Mouse (Mus musculus): ENCODE results near the gene Ccdc190. TPM values are rescaled to one million over a fixed set of nuclear protein-coding genes. Genes with fewer than 3 reads are reported as not detected.

Ccdc190 gene
- polyA plus RNA-seq, 1 experiment, result 8.5 TPM

DNA sequence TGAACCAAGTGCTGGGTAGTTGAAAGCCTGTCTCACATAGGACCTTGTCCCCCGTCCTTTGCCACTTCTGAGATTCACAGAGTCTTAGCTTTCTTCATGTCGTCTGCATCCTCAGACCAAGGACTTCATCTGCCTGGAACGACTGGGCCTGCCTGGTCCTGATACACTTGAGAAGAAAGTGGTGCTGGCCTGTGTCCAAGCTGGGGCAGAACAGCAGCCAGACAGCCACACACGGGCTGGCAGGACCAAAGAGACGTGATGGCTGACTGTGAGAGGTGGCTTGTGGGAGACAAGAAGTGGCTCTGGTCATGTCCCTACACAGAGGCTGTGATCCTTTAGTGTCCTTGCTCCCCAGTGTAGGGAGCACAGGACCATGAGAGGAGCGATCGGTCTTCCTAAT is 17.7 kb upstream of the Ccdc190 start:
- TF ChIP-seq CTCF (IDR thresholded peaks at IDR 0.05; ENCODE audit: borderline replicate concordance, extremely low read depth, insufficient read depth, insufficient read length) (no peak), POLR2A (IDR thresholded peaks at IDR 0.05; ENCODE audit: borderline replicate concordance, extremely low read depth, insufficient read depth, insufficient read length, poor library complexity, severe bottlenecking) (no peak)
- no peak for DNase-seq (ENCODE audit: low read depth)

- no peak for TF ChIP-seq POLR2A (IDR thresholded peaks at IDR 0.05; ENCODE audit: borderline replicate concordance, extremely low read depth, insufficient read depth, insufficient read length, poor library complexity, severe bottlenecking)
- TF ChIP-seq CTCF (IDR thresholded peaks at IDR 0.05; ENCODE audit: borderline replicate concordance, extremely low read depth, insufficient read depth, insufficient read length), result no peak
- no peak for DNase-seq (ENCODE audit: low read depth)
These were observed 16.9 kb upstream of the Ccdc190 start for GRCm38 (mm10) chr1:169911526-169911925.

DNA sequence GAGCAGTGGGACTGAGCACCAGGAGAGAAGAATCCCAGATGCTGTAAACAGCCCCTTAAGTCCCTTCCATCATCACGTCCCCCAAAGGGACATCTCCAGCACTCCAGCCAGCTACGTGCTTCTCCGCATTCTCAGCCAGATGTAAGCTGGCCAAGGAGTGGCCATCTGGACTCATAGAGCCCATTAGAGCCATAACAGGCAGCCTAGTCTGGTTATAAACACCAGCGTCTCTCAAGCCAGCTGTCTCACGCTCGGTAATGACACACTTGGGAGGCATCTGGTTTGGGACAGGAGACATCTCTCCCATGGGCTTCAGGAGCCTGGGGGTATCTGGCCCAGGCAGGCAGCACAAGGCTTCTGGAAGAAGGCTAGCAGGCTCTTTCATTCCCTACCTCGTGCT is 11.8 kb upstream of the Ccdc190 start:
- no peak for TF ChIP-seq CTCF (IDR thresholded peaks at IDR 0.05; ENCODE audit: borderline replicate concordance, extremely low read depth, insufficient read depth, insufficient read length)
- TF ChIP-seq POLR2A (IDR thresholded peaks at IDR 0.05; ENCODE audit: borderline replicate concordance, extremely low read depth, insufficient read depth, insufficient read length, poor library complexity, severe bottlenecking), result no peak
- DNase-seq (ENCODE audit: low read depth), result peak; percentile 55

GRCm38 (mm10) chr1:169917115-169917796 is 11.2 kb upstream of the Ccdc190 start:
- no peak for DNase-seq (ENCODE audit: low read depth)
- TF ChIP-seq CTCF (IDR thresholded peaks at IDR 0.05; ENCODE audit: borderline replicate concordance, extremely low read depth, insufficient read depth, insufficient read length), result no peak
- TF ChIP-seq POLR2A (IDR thresholded peaks at IDR 0.05; ENCODE audit: borderline replicate concordance, extremely low read depth, insufficient read depth, insufficient read length, poor library complexity, severe bottlenecking), result no peak

DNA sequence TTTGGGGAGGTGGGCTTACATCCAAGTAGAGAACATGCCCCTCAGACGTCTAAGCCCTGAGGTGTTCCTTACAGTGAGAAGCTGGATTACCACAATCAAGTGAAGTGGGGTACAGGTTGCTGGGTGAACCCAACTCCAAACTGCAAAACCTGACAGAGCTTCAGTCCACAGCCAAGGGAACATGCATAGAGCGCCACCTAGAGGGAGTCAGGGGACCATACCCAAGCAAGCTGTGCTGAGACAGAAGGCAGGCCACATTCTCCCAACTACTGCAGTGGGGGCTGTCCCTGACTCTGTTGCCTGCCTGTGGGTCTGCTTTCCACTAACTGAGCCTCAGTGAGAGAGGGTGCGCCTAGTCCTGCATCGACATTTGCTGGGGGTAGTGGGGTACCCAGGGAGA is 10.4 kb upstream of the Ccdc190 start:
- peak; percentile 74 for DNase-seq (ENCODE audit: low read depth)
- TF ChIP-seq CTCF (IDR thresholded peaks at IDR 0.05; ENCODE audit: borderline replicate concordance, extremely low read depth, insufficient read depth, insufficient read length) (peak; percentile 76), POLR2A (IDR thresholded peaks at IDR 0.05; ENCODE audit: borderline replicate concordance, extremely low read depth, insufficient read depth, insufficient read length, poor library complexity, severe bottlenecking) (no peak)

- peak; percentile 88 for TF ChIP-seq CTCF (IDR thresholded peaks at IDR 0.05; ENCODE audit: borderline replicate concordance, extremely low read depth, insufficient read depth, insufficient read length)
- TF ChIP-seq POLR2A (IDR thresholded peaks at IDR 0.05; ENCODE audit: borderline replicate concordance, extremely low read depth, insufficient read depth, insufficient read length, poor library complexity, severe bottlenecking), result no peak
- DNase-seq (ENCODE audit: low read depth), result peak; percentile 85
These were observed 9.2 kb upstream of the Ccdc190 start for GRCm38 (mm10) chr1:169919211-169919610.

- TF ChIP-seq CTCF (IDR thresholded peaks at IDR 0.05; ENCODE audit: borderline replicate concordance, extremely low read depth, insufficient read depth, insufficient read length) (peak; percentile 66; the same call in 1 of the 2 replicates), POLR2A (IDR thresholded peaks at IDR 0.05; ENCODE audit: borderline replicate concordance, extremely low read depth, insufficient read depth, insufficient read length, poor library complexity, severe bottlenecking) (no peak)
- DNase-seq (ENCODE audit: low read depth), result peak; percentile 60
These were observed 6.7 kb upstream of the Ccdc190 start for GRCm38 (mm10) chr1:169921710-169922211.

DNA sequence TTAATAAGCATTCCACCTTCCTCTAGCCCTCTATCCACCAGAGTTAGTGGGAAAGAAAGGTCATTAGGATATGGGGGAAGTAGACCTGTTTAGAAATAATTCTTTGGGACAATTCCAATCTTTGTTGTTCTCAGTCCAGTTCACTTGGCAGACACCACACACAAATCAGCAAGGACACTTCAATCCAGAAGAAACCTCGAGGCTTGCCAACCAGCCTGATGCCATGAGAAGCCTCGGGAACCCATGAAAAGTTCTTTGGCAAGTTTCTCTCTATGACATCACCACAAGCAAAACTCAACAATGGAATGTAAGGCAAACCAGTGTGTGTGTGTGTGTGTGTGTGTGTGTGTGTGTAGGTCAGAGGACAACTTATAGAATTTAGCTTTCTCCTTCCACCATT is 3.9 kb upstream of the Ccdc190 start:
- peak; percentile 56 for DNase-seq (ENCODE audit: low read depth)
- TF ChIP-seq CTCF (IDR thresholded peaks at IDR 0.05; ENCODE audit: borderline replicate concordance, extremely low read depth, insufficient read depth, insufficient read length) (no peak), POLR2A (IDR thresholded peaks at IDR 0.05; ENCODE audit: borderline replicate concordance, extremely low read depth, insufficient read depth, insufficient read length, poor library complexity, severe bottlenecking) (no peak)

DNA sequence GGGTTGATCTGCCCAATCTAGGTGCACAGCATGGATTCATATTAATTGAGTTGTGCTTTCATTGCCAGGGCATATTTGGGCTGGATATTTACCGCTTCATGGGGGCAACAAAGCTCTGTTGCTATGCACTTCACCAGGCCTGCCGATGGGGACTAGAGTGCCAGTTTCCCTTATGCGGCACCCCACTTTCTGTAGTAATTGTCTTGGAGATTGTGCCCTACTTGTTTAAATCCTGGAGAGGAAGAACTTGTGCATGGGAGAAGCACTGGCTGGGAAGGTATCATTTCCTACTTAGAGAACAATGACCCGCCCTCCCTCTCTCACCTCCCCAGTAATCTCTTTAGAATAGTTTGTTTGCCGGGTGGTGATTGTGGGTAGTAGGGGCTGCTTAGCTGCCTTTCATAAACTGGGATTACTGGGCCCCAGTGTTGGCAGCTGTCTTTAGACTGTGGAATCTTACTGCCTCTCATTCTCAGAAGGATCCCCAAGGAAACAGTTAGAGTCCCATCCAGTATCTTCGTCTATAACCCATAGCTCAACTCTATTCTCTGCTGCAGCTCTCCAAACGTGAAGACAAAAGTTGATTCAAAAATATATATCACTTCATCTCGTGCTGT is 587 bp upstream of the Ccdc190 start:
- TF ChIP-seq CTCF (IDR thresholded peaks at IDR 0.05; ENCODE audit: borderline replicate concordance, extremely low read depth, insufficient read depth, insufficient read length) (no peak), POLR2A (IDR thresholded peaks at IDR 0.05; ENCODE audit: borderline replicate concordance, extremely low read depth, insufficient read depth, insufficient read length, poor library complexity, severe bottlenecking) (no peak)
- peak; percentile 77 for DNase-seq (ENCODE audit: low read depth)

DNA sequence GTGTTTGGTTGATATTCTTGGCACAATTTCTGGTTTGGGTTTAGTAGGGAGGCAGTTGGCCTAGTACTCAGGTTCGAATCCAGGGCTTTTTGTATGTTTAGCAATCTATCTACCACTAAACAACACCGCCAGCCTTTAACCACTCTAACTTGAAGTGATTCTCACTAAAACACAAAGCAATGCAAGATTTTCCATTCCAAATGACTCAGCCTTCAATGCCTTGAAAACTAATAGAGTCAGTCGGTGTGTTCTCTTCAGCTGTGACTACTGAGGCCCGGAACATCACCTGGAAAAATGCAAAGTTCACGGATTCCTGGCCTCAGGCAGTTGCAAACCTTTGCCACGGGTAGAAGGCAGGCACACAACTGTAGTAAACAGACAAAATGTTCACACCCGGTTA is 3.2 kb downstream of the Ccdc190 start:
- no peak for DNase-seq (ENCODE audit: low read depth)
- TF ChIP-seq CTCF (IDR thresholded peaks at IDR 0.05; ENCODE audit: borderline replicate concordance, extremely low read depth, insufficient read depth, insufficient read length) (no peak), POLR2A (IDR thresholded peaks at IDR 0.05; ENCODE audit: borderline replicate concordance, extremely low read depth, insufficient read depth, insufficient read length, poor library complexity, severe bottlenecking) (no peak)

DNA sequence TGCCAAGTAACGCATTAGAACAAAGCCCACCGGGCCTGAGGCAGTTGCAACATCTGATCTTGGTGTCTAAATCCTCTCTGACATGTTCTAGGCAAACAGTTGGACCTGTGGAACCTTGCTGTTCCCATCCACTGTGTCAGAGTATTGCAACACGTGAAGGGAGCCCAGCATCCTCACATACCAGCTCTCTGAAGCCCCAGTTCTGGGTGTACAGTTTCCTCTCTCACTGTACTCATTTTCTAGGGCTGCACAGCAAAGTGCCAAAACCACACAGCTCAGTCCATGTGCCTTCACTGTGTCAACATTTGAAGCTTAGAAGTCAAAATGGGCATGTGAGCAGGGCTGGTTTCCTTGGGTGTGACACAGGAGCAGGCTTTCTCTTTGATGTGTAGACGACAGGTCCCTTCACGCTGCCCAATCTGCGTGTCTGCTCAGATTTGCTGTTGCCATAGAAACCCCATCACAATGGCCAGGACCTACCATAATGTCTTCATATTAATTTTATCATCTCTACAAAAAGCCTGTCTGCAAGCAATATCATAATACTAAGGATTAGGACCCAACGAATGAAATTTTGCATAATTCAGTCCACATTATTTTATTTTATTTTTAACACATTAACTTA is 3.8 kb downstream of the Ccdc190 start:
- peak; percentile 61 for DNase-seq (ENCODE audit: low read depth)
- TF ChIP-seq POLR2A (IDR thresholded peaks at IDR 0.05; ENCODE audit: borderline replicate concordance, extremely low read depth, insufficient read depth, insufficient read length, poor library complexity, severe bottlenecking) (no peak), CTCF (IDR thresholded peaks at IDR 0.05; ENCODE audit: borderline replicate concordance, extremely low read depth, insufficient read depth, insufficient read length) (no peak)

Data from brain, embryonic 14.5 days (tissue).